Mouse (Mus musculus) gastrocnemius, postnatal 4 days (tissue): ENCODE measurements around the gene Ssh1. TPM values are rescaled to one million over a fixed set of nuclear protein-coding genes. Genes with fewer than 3 reads are reported as not detected.

ENCODE experiments used
- DNase-seq, 2 experiments: peaks; one replicate each; pipeline ENCODE4 v3.0.0; 2021 to 2022; ENCODE audit warnings: low spot score in 2 of 2, mixed read lengths in 2 of 2
- total RNA-seq, 2 experiments: library from RNA; stranded (reverse); gene quantifications; 2 replicates each; pipeline ENCODE4 v1.2.3; 2021

Gene Ssh1
- total RNA-seq, 2 experiments from 2014 or later = 20.2 to 21.1 TPM

DNA sequence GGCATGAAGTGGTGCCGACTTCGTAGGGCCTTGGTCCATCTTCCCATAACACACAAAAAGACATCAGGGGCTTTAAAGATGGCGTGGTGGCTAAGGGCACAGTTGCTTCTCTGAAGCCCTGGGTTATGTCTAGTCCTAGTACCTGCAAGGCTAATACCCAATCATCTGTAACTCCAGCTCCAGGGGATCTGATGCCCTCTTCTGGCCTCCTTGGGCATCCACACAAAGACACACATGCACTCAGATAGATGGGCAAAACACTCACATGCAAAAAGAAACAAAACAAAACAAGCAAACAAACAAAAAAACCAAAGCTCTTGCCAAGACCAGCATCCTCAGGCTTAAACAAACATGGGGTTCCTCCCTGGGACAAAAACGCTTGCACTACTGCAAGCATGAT lies 60.2 kb downstream of the Ssh1 start:
- DNase-seq = no peak

DNA sequence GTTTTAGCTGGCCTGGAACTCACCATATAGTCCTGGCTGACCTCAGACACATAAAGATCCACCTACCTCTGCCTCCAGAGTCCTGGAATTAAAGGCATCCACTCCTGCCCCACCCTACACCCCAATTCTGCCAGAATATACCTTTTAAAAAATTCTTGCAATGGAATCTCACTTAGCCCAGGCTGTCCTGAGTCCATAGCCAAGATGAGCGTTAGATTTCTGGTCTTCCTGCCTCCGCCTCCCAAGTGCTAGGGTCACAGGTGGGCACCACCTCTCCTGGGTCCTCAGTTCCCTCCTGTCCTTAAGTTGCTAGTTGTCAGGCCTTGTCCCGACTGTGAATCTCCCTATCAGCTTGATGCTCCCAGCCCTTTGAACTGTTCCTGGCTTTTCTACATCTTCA lies 61.4 kb downstream of the Ssh1 start:
- no peak for DNase-seq

DNA sequence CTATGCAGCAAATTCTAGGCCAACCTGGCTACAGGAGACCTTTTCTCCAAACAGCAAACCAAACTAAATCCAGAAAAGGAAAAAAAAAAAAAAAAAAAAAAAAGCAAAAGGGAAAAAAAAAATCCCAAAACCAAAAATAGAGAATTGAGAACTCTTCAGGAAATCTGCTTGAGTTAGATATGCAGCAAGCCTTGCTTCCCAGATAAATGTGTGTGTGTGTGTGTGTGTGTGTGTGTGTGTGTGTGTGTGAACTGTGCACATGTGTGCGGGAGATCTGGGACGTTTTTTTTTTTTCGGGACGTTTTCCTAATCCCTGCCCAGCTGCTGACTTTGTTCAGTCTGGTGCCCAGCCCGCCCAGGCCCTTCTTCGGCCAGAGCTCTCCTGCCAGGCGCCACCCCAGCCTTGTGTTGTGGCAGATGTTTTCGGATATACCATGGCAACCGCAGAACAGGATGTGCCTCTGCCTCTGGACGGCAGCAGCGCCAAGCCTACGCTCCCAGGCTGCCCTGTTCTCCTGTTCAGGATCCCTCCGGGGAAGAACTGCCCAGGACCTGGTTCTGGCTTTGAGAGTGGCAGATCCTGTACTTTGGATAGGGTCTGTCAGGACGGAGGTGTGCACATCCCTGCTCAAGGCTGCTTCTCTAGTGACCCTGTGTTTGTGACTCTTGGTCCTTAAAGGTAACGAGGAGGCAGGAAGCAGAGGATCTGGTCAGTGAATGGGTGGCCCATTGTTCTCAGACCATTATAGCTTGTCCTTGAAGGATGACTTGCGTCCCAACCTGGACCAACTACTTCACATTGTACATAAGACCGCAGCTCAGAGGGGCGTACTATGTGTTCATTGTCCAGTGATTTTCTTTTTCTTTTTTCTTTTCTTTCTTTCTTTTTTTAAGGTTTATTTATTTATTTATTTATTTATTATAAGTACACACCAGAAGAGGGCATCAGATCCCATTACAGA lies 62.8 kb downstream of the Ssh1 start:
- peak in 1 of 2 experiments; percentile 76 for DNase-seq

- peak in 1 of 2 experiments; percentile 47 for DNase-seq
Observed at GRCm38 (mm10) chr5:113929950-113930647, 63.6 kb downstream of the Ssh1 start.

DNA sequence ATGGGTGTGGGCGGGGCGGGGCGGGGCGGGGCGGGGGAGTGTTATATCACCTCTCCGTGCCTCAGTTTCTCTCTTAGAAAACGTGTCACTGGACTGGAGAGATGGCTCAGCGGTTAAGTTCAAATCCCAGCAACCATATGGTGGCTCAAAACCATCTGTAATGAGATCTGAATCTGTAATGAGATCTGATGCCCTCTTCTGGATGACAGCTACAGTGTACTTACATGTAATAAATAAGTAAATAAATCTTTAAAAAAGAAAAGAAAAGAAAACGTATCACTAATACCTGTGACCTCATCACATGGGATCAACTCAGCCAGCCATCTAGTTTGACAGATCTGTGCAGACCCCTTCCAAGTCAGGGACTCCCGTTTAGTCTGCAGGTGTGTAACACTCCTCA lies 64.2 kb downstream of the Ssh1 start:
- DNase-seq = no peak

GRCm38 (mm10) chr5:113924608-113925007 lies 69.1 kb downstream of the Ssh1 start:
- DNase-seq = no peak

DNA sequence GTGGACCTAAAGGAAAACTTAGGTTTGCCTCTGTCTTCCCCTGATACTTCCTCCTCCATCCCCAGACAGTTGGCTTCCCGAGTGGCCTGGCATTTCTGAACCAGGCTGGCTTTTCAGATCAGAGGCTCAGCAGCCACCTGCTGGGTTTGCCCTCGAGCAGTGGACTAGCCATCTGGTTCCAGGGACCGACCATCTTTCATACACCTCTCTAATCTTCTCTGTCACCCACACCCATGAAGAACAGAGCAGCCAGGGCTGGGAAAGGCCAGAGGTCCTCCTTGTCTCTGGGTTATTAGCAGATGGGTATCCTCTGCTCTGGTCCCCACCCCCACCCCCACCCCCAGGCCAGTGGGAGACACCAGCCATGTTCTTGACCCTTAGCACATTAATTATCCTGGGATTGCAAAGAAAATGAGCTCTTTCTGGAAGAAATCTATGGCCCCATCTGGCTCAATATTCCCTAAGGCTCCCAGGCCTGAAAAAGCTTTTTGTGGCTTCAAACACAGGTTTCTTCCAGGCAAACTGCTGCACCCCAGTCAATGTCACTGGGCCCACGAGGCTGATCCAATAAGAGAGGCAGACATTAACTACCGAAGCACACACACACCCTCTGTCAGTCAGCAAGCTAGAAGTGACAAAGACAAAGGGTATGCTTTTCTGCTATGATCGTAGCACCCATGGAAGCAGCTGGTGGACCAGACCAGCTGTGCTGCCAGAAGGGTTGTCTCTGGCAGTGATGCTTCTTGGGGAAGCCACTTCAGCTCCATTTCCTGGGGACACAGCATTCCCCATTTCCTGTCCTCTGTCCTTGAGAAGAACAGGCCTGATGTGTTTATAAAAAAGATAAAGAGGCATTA lies 72.2 kb downstream of the Ssh1 start:
- DNase-seq = no peak

DNA sequence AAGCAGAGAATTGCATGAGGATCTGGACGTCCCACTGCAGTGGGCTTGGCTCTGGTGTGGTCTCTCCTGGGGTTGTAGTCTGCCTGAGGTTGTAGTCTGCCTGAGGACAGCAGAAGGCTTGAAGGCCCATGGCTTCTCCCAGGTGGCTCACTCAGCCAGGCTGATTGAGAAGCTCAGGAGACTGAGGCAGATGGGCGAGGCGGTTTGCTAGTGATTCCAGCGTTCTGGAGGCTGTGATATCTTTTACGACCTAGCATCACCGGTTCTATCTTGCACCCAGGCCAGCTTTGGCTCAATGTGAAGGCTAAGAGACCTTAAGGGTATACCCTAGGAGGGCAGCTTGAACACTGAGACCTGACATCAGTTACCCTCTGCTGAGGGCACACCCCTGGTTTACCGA lies 74.6 kb downstream of the Ssh1 start:
- DNase-seq = no peak

- no peak for DNase-seq
Observed at GRCm38 (mm10) chr5:113918654-113919053, 75.0 kb downstream of the Ssh1 start.

DNA sequence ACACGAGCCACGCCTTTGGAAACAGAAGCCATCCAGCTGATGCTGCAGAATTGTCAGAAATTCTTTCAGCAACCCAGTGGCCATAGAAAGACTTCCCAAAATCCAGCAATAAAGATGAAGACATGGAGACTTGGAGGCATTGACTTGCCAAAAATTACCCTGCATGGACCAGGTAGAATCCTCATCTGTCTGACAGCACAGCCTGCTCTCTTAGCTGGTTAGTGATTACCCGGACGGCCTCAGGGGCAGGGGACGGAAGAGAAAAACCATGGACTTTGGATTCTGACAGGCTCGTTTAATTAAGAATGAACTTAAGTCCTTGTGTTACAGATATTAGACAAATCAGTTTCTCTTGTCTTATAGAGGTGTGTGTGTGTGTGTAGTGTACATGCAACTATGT lies 83.0 kb downstream of the Ssh1 start:
- DNase-seq = no peak

DNA sequence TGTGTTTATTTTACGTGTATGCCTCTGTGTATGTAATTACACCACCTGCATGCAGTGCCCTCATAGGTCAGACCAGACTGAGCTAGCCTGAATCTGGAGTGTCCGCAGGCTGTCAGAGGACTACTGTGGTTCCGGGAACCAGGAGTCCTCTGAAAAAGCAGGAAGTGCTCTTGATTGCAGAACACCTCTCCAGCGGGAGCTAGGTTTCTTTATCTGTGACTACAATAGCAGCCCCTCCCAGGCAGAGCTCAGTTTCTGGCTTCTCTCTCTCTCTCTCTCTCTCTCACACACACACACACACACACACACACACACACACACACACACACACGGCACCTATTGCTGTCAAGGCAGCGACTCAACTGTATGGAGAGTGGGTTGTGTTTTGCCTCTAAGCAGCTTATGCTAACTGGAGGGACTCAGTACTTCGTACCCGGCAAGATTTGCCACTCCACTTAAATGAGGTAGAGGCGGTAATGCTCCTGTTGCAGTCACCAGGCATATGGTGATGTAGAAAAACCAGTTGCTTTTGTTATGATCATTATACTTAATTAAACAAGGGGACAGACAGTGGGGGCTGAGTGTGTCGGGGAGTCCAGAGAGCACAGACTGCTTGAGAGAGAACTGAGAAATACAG lies 83.5 kb downstream of the Ssh1 start:
- DNase-seq = no peak

DNA sequence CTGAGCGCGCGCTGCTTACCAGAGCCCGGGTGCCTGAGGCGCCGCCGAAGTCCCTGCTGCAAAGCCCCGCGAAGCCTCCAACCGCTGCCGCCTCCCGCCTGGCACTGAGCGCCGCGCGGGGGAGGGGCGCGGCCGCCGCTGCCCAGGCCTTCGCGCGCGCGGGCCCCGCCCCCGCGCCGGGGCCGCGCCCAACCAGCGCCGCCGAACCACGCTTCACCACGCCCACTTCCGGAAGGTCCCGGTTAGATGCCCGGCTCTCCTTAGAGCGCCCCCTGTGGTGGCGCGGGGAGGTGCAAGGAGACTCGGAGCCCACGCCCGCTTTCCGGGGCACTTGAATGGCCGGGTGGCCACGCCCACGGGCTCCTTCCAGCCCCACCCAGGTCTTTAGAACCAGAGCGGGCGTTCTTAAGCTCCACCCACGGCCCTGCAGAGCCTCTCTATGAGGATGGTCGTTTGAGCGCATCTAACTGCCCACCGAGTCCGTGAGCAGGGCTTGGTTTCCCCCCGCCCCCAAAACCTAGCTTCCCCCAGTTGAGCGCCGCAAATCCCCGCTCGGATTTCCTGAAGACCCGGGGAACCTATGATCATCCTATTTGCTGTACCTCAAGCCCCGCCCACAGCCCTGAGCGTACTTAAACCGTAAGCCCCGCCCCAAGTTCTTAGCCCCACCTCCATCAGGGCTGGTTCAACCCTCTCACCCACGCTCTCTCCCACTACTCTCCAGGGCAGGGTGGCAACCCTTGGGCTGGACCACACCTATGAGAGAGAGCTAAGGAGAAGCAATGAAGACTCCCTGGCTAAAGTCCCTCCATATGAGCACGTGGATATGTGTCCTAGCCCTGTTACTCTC lies 84.9 kb downstream of the Ssh1 start, which contains the start of gene Coro1c:
Coro1c (minus strand) TSS at position 167 of the 850 bp plus-strand sequence.
- DNase-seq = peak; percentile 99

DNA sequence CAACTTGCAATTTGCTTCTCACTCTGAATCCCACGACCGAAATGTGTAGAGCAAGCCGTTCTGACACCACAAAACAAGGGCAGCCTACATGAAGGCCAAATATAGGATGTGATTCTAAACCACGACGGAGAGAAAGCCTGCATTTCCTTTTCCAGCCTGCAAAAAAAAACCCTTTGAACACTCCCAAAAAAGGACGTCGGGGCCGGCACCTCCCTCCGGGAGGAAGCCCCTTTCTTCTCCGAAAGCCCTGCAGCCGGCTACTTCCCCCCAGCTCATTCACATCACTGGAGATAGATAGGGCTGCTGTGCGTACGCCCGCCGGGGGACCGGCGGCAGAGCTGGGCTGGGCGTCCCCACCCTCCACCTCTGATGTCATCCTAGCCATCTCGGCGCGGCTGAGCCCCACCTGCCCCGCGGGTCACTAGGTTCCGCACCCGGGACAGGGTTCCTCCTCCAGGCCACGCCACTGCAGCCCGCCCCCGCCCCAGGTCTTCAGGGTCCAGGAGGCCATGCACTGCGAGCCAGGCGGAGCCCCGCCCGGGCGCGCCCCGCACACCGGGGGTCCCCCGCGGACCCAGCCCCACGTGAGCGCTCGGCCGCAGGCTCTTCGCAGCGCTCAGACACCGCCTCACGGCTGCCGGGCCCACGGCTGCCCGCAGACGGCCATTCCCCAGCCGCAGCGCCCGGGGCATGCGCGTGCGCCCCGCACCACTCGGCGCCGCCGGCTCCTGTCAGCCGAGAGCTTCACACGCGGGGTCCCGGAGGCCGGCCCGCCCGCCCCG lies 85.7 kb downstream of the Ssh1 start:
- peak; percentile 45 to 70 for DNase-seq

DNA sequence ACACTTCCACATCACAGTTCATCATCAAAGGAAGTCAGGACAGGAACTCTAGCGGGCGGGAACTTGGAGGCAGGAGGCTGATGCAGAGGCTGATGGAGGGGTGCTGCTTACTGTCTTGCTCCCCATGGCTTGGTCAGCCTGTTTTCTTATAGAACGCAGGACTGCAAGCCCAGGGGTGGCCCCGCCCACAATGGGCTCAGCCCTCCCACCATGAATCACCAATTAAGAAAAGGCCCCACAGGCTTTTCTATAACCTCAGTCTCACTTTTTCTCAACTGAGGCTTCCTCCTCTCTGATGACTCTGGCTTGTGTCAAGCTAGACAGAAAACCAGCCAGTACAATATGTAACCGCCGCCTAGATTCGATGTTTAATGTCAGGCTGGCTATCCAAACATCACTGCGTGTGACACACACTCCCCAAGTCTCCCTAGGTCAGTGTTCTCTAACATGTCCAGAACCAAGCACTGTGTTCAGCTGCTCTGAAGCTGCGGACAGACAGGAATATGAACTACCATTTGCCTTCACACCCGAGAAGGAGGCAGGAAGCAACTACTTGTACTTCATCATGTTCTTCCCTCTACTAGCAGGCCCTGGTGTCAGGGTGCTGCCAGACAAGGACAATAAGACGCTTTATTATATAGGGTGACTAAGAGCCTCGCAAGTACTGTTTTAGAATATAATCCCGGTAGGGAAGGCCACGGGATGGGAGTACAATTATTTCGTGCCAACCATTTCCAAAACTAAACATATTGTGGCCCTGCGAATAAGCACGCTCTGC lies 86.5 kb downstream of the Ssh1 start:
- peak in 1 of 2 experiments; percentile 47 for DNase-seq

GRCm38 (mm10) chr5:113904987-113905386 lies 88.7 kb downstream of the Ssh1 start:
- DNase-seq = no peak

GRCm38 (mm10) chr5:113902983-113903382 lies 90.7 kb downstream of the Ssh1 start:
- DNase-seq = no peak

DNA sequence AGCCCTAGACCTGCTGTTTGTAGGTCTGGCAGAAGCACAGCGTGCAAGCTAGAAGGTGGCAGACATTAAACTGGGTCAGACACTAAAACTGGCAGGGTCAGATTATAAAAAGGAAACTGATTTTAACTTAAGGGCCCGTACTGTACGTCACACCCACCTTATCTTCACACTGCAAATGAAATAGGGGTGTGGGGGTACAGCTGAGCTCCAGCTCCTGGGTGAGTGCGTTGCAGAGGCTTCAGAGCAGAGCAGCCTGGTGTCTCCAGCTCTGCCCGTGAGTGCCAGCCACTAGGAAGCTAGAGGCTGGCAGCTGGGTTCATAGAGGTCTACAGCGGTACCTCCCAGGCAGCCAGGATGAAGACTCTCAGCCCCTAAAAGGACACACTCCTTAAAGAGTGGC lies 91.7 kb downstream of the Ssh1 start:
- DNase-seq = no peak

GRCm38 (mm10) chr5:113901074-113901571 lies 92.6 kb downstream of the Ssh1 start:
- no peak for DNase-seq
